Mouse (Mus musculus): ENCODE data around the gene Ttc9c. TPM values are rescaled to one million over a fixed set of nuclear protein-coding genes. Genes with fewer than 3 reads are reported as not detected.
"Not testable (repeated sequence)": the region's sequence is repeated elsewhere in the genome, so short reads cannot be mapped to it uniquely, and the experiment has no call there.

The Ttc9c gene
- 22.7 and 23.1 TPM in 2 replicates for polyA plus RNA-seq (2012; rRNA removed)

DNA sequence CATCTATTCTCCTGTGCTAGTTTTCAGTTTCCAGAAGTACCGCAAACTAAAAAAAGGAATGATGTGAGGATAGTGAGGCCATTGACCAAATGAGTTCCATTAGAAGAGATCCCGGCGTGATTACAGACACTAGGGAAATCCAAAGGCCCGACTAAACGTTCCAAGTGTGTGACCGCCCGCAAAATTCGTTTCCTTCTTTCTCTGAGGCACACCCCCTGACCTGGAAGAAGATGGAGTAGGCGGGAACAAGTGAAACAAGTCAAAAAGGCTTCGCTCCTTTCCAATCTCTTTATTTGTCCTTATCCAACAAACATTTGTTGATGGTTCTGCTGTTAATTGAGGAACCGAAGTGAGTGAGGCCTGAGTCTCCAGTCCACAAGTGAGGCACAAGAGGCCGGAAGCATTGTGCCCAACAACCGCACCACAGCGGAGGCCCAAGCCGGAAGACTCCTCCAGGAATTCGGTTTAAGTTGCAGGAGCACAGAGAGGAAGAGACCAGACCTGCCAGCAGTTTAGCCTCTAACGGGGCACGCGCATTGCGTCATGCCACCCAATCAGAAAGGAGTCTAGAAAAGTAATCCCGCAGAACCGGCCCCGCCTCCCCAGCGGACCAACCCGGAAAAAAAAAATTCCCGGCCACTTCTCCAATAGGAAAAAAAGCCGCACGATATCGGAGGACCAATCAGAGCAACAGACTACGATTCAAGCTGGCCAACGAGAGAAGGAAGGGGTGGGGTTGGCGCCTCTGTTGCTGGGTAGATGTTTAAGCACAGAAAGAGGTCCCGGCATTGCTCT, at the start of gene Ttc9c:
Ttc9c (minus strand) TSS at position 533 of the 795 bp plus-strand sequence.
- peak; percentile 98 for DNase-seq (ENCODE audit: low read depth)

DNA sequence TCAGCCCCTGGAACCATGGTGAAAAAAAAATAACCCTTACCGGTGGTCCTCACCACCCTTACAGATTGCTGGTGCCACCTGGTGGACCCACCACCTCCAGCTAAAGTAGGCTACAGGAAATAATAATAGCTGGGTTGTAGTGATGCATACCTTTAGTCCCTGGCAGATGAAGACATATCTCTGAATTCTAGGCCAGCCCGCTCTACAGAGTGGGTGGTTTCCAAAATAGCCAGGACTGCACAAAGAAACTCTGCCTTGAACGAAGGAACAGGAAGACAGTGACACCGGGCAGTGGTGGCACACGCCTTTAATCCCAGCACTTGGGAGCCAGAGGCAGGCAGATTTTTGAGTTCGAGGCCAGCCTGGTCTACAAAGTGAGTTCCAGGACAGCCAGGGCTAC, 45.1 kb upstream of the Ttc9c start:
- no peak for DNase-seq (ENCODE audit: low read depth)

DNA sequence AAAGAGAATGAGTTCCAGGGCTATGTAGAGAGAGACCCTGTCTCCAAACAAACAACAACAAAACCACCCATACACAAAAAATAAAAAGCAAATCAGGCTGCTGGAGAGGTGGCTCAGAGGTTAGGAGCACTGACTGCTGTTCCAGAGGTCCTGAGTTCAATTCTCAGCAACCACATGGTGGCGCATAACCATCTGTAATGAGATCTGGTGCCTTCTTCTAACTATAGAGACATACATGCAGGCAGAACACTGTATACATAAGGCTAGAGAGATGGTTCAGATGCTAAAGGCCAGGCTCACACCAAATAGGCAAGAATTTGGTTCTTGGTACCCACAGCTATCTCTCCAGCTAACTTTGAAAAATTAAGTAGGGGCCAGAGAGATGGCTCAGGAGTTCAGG, 39.9 kb upstream of the Ttc9c start:
- no peak for DNase-seq (ENCODE audit: low read depth)

DNA sequence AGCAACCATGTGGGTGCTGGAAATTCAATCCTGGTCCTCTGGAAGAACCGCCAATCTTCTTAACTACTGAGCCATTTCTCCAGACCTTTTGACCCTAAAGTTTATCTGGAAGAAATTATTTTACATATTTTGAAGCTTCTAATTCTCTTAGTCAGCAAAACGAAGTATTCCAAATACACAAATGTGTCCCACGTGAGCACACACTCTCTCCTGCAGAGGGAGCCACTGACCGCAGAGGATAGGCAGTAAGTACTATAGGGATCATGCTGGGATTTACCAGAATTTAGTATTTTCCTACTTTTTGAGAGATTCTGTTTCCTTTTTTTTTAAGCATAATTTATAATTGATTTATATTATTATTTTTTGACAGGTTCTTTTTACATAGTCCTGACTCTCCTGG, 38.6 kb upstream of the Ttc9c start:
- DNase-seq (ENCODE audit: low read depth): no peak

DNA sequence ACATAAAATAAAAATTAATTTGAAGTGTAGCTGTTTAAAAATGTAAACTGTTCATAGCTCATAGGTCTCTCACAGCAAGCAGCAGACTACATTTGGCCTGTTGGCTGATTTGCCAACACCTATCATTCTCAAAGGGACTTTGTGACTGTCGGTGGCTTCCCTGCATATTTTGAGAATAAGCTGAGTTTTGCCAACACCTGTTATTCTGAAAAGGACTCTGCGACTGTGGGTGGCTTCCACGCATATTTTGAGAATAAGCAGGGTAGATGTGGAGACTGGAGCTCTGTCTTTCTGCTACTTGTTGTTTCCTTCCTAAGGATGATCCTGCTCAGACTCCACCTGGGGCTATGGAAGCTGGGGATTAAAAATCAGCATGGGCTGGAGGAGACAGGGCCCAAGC, 34.0 kb upstream of the Ttc9c start:
- DNase-seq (ENCODE audit: low read depth): no peak

GRCm38 (mm10) chr19:8852236-8852928, 33.2 kb upstream of the Ttc9c start:
- DNase-seq (ENCODE audit: low read depth): no peak

GRCm38 (mm10) chr19:8851639-8852038, 32.5 kb upstream of the Ttc9c start:
- DNase-seq (ENCODE audit: low read depth): no peak

DNA sequence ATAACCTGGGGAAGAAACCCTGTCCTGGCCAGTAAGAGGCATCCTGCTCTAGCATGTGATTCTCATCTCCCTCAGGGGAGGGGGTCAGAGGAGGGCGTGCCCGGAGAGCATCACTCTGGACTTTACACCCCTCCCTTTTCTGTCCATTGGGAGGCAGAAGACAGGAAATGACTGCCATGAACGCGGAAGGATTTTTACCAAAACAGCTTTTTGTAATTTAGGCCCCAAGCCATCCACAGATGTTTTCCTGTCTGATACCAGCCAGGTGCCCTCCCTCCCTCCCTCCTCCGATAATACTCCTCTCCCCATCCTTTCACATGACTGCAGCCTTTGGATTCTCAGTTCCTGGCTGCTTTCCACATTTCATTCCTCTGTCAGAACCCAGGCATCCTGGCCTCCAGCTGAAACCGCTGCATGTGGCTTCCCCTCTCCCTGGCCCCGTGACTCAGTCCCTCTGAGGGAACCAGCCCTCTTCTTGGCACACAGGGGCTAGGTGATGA, 31.3 kb upstream of the Ttc9c start, which contains the start of gene Lrrn4cl:
Lrrn4cl (plus strand) TSS at position 367 of the 500 bp plus-strand sequence.
- DNase-seq (ENCODE audit: low read depth): no peak

DNA sequence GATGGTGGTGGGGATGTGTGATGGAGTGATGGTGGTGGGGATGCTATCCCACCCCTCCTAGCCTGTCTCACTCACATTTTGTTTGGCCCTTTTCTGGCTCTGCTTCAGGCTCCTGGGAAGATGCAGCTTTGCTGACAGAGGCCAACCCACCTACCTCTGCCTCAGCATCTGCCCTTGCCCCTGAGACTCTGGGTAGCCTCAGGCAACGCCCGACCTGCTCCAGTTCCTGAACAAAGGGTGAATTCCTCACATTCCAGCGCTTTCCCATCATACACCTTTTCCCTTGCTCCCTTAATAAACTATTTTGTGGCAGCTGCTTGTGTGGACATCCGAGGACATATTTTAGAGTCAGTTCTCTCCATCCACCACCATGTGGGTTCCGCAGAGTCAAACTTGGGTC, 29.2 kb upstream of the Ttc9c start:
- DNase-seq (ENCODE audit: low read depth): no peak

- peak; percentile 95 for DNase-seq (ENCODE audit: low read depth)
These were observed 25.4 kb upstream of the Ttc9c start for GRCm38 (mm10) chr19:8844371-8845129.

- no peak for DNase-seq (ENCODE audit: low read depth)
These were observed 23.8 kb upstream of the Ttc9c start for GRCm38 (mm10) chr19:8842961-8843360.

DNA sequence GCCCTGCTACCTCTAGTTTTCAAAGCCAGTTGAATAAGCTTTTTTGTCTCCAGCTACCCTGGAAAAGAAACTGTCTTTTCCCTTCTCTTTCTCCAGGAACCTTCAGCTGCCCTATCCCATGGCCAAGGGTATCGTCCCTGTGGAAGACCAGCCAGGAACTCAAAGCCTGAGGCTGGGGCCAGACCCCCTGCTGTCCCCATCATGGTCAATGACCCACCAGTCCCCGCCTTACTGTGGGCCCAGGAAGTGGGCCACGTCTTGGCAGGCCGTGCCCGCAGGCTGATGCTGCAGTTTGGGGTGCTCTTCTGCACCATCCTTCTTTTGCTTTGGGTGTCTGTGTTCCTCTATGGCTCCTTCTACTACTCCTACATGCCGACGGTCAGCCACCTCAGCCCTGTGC, 21.9 kb upstream of the Ttc9c start:
- DNase-seq (ENCODE audit: low read depth): no peak

DNA sequence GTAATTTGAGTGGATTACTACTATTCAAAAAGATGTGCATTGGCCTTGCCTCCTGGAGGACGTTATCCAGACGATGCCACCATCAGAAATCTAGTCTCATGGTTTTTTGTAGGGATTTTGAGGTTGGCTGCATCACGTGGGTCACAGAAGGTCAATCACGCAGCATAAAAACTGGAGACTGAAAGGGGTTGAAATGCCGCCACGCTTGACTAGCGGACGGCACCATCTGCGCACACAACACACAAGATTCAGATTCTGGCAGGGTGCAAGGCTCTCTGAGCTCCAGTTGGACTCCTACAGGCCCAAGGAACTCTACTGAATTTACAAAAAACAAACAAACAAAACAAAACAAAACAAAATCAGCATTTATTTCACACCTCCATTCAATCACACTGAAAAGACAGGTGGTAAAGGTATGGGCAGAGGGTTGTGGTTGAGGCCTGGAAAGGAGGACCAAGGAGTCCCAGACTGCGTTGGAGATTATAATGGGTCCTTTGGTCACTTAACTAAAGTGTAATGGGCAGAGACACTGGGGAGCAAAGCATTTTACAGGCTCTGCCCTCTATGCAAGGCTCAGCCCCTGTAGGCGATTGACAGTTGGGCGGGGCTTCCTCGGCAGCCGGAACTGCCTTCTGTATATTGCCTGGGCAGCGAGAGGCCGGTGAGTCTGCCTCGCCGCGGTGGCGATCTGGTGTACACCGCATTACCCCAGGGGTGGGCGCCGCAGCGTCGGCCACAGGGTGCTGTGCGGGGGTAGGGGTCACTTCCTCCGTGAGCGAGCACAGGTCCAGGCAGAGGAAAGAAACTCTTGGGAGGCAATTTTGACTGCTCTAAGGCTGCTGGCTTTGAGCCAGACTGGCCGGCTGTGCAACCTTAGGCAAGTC, 21.0 kb upstream of the Ttc9c start:
- no peak for DNase-seq (ENCODE audit: low read depth)

DNA sequence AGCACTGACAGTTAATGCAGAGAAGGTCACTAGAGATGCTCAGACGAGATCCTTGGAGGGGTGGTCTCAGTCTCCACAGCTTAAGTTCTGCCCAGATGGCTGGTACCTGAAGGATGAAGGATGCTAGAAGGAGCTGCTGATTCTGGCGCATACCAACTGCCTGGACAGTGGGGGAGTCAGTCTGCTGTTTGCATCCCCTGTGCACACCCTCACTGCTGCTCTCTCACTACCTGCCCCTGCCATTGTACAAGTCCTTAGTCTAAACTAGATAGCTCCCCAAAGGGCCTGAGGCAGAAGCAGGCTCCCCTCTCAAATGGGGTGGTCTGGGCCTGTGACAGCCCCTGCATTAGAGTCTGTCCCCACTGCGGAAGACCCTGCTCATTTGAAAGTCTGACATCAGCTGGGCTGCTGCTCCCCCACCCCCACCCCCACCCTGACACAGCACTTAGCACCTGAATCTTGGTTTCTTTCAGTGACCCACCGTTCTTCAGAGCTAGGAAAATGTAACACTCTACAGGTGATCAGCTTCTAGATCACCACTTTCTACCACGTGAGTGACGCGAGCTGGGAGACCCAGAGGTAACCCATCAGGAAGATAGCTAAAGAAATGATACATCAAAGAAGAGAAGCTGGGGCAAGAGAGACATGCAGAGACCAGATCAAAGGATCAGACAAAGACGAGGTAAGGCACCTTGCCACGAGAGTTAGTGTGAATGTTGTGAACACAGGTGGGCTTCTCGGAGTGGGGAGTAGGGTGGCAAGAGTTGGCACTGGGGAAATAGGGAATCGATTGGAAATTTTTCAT, 20.2 kb upstream of the Ttc9c start, which contains the start of gene Gng3:
Gng3 (minus strand) TSS at position 92 of the 805 bp plus-strand sequence.
- no peak for DNase-seq (ENCODE audit: low read depth)

GRCm38 (mm10) chr19:8838041-8838730, 19.1 kb upstream of the Ttc9c start:
- no peak for DNase-seq (ENCODE audit: low read depth)

GRCm38 (mm10) chr19:8837251-8837791, 18.2 kb upstream of the Ttc9c start, which contains the start of gene Bscl2:
Gene Bscl2, plus strand, starts transcription at chr19:8837467.
- no peak for DNase-seq (ENCODE audit: low read depth)

GRCm38 (mm10) chr19:8836327-8836726, 17.2 kb upstream of the Ttc9c start:
- DNase-seq (ENCODE audit: low read depth): not testable (repeated sequence)

- no peak for DNase-seq (ENCODE audit: low read depth)
These were observed 13.8 kb upstream of the Ttc9c start for GRCm38 (mm10) chr19:8832971-8833370.

DNA sequence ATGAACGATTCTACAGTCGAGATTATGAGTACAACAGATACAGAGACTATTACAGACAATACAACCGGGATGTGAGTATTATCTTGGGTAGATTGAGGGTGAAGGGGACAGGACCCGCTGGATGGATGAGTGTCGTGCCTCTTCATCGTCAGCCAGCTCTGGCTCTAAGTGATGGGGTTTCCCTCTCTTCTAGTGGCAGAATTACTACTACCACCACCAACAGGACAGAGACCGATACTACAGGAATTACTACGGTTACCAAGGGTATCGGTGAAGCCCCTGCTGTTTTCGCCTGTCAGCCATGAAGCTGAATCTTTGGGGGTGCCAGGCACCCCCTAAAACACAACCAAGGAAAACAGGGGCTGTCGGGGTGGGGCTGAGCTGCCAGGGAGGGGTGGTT, 12.1 kb upstream of the Ttc9c start:
- no peak for DNase-seq (ENCODE audit: low read depth)

All from gonadal fat pad, adult 2 months (tissue).